Mouse (Mus musculus) common myeloid progenitor, adult 5-6 weeks (primary cell): ENCODE measurements around the gene Gm10974. TPM values are rescaled to one million over a fixed set of nuclear protein-coding genes. Genes with fewer than 3 reads are reported as not detected.

Experiments
- ATAC-seq: replicated peaks from 2 replicates; pipeline ENCODE4 v1.8.0; 2016; ENCODE audit warnings: low read depth, mild to moderate bottlenecking, moderate TSS enrichment, inconsistent platforms; ENCODE audit not compliant: poor library complexity, severe bottlenecking
- total RNA-seq: library from RNA; stranded (forward); fragments of 200-1000, 187-1606 nt; gene quantifications from 2 replicates; pipeline ENCODE4 v1.2.3, GENCODE M21; 2017

Gm10974 gene
- total RNA-seq, 1 experiment from 2014 or later: not detected

DNA sequence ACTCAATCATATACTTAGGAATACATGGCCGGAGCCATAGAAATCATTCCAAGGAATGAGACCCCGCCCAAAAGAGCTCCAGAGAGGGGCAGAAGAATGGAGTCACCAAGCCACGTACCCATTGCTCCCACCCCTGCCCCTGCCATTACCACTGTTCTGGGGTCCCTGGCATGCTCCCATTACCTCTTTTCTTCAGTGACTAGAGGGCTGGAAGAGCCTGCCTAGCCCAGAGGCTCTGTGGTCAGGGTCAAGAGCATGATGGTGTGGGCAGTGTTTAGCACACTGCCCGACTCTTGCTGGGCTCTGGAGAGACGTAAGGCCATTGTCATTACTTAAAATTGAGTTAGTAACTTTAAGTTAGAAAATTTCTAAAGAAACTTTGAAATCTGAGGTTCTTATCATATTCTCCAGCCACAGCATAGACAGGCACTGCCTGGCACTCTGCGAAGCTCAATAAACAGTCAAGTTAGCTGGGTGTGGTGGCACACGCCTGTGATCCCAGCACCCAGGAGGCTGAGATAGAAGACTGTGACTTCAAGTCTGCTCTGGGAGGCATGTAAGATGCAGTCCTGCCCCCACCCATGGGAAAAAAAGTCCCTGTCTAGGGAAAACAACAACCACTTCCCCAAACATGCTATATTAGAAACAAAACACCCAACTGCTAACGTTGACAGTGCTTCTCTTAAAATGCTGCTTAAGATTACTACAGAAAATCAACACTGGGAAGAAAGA, 9.7 kb upstream of the Gm10974 start:
- ATAC-seq: peak; percentile 69

DNA sequence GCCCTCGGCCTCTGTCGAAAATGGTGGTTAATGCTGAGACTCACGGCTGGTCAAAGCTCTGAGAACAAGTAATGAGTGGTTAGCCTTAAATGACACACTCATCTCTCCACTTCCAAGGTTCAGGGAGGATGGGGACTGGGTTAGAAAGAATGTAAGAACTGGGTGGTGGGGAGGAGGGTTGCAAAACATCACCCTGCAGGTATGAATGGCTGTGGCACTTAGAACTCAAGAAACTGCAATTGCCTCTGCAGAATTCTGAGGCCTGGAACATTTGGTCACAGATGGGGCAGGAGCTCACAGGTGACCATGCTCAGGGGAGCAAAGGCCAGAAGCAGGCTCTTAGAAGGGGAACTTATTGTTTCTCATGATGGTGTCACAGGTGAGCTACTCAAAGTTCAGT, 7.2 kb upstream of the Gm10974 start:
- ATAC-seq: no peak

DNA sequence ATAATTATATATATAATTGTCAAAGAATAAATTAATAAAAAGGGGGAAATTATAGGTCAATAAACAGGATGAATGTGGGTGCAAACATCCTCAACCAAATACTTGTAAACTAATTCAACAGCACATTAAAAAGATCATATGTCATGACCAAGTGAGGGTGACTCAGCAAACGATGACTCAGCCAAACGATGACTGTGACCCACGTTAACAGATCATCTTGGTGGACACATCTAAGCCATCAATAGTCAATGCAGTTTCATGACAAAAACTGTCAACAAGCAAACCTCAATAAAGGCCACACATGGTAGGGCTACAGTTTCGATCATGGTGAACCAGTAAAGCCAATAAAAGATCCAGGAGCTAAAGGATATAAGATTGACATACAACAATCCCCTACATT, 6.7 kb upstream of the Gm10974 start:
- ATAC-seq: no peak

DNA sequence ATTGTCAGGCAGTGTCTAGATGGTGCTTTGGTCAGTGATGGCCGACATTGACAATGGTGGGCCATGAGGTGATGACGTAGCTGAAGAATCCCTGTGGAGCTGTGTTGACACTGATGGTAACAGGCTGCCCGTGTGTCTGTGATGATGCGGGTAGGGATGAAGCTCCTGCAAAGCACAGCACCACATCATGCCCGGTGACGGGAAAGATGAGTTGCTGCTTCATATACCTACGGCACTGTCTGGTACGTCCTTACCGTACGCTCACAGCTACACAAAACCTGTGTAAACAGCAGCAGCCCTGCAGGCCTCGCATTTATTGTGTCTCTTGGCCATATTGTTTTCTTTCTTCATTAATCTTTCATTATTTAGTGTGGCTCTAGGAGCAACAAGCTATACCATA, 1.2 kb upstream of the Gm10974 start:
- no peak for ATAC-seq

DNA sequence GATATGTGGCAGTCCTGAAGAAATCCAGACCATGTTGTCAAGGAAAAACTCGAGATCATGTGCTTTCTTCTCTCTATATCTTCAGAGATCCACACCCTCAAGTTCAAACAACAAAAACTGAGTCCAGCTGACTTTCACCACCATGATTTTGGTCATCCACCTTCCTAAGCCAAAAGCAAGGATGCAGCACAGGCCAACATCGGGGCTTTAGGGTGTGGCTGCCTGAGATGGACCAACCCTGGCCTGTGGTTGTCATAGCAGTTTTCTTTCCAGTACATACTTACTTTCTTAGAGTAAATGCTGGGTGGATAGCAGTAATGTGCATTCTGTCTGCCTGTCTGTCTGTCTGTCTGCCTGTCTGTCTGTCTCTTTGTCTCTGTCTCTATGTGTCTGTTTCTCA, 294 bp upstream of the Gm10974 start:
- no peak for ATAC-seq

DNA sequence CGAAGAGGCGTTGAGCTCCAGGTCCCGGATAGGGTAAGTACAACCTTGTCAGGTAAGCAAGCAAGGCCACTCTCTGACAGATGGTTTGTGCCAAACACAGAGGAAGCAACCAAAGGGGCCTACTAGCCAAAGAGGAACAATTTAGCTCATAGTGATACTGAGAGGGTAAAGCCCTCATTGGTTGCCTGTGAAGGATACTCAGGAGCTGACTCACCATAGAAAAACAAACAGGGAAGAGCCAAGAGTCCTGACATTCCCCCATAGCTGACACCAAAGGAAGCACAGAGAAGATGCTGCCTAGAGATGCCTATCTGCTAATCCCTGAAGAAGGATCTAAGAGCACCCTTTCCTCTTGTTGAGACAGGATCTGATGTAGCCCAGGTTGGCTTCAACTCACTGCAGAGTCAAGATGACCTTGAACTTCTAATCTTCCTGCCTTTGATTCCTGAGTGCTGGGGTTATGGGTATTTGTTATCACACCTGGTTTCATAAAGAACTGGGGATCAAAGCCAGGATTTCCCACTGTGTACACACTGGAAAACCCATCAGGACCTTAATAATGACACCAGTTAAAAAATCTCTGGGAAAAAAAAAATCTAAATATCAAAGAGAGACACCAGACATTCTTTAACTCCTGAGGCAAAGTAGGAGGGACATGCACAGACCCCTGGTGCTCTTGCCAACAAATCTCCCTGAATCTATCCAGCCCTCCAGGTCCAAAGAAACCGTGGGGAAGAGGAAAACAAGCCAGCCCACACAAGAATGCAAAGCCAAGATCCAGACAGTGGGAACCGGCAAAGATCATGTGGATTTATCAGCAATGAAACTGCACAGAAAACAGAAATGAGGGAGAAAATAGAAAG, 3.6 kb downstream of the Gm10974 start:
- ATAC-seq: no peak

DNA sequence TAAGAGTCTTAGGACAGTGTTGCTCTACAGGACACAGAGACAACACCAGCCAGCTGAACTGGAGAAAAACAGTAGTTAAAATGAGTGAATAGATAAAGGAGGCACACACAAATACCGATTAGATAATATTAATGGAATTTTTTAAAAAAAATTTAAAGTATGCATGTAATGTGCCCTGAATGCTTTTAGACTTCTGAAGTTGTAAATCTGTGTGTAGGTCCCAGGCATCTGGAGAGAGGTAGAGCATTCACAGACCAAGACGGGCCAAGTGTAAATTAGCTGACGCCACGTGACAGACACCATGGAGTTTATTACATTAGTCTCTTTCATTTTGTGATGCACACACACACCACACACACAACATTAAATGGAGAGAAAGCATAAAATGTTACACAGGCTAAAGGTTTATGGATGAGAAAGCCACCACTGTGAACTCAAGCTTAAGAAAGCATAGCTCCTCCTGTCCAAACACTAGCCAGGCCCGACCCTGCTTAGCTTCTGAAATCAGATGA, 4.3 kb downstream of the Gm10974 start:
- ATAC-seq: no peak

DNA sequence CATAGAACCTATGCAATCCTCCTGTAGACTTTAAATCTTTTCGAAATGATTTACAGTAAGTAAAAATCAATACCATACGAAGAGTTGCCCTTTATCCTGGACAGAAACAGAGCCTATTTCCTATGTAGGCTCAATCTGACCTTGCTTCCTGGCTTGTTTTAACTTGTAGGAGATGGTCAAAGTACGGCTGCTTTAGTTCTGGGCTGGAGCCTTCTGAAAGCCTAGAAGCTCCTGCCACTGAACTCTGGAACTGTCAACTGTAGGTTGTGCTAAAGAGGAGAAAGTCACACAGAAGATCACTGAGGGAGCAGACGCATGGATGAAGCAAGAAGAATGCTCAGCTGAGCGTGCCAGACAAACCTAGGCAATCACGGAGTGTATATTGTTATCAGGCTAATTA, 5.3 kb downstream of the Gm10974 start:
- ATAC-seq: no peak

DNA sequence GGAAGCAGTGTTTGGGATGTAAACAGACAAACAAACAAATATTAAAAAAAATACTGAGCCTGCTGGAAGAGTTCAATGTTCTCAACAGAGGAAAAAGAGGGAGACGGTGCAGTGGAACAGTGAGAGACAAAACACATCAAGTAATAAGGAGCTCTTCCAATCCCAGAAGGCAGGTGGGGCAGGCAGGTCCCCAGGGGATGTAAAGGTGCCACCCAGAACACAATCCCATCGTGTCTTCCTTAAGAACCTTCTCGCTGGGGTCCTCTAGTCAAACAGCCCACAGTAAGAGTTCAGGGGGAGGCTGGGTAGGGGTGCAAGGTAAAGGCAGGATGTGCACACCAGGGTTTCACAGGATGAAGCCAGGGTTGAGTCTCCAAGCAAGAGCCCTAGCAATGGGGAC, 7.7 kb downstream of the Gm10974 start:
- no peak for ATAC-seq

DNA sequence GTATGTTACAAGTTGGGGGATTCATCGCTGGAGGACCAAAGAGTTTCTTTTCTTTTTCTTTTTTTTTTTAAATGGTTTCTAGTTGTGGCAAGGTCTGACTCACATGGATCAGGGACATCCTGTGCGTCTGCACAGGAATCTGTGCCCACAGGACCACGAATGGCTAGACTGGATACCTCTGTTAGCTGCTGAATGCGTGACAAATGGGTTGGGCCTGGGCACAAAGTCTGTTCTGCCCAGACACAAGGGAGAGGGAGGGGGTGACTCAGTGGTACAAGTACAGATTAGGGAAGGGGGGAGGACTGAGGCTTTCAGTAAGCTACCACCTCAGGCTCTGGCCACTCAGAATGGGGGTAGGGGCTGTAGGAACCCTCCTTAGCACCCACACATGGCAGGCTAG, 10.0 kb downstream of the Gm10974 start:
- ATAC-seq: no peak

DNA sequence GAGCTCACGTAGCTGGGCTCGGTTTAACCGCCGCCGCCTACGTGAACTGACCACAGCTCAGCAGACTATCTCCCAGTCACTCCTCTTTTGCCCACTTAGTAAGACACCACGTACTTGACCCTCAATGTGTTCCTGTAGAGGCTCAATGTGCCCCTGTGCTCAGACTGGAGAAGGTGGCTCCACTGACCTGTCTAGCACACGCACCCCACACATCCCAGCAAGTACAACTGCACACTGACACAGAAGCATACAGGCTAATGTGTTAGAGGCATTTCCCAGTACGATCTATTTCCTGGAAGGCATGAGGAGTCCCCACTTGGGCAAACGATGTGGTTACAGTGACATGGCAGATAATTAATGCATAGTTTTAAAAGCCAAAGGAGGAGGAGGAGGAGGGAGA, 10.9 kb downstream of the Gm10974 start:
- ATAC-seq: peak; percentile 48; the same call in 1 of the 2 replicates

DNA sequence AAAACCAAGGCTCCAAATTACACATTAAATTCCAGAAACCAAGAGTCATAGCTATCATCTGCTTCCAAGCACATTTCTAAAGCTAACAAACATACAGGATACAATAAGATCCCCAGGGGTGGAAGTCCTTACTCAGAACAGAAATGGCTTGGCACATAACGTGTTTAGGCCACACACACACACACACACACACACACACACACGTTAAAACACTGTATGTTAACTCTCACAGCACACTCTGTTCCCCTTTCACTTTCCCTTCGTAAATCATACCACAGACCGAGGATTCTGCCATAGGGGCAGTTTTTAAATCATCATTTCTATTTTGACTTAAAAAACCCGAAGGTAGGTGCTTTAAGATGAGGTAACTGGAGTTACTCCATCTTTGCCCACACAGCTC, 18.5 kb downstream of the Gm10974 start:
- ATAC-seq: peak; percentile 62

DNA sequence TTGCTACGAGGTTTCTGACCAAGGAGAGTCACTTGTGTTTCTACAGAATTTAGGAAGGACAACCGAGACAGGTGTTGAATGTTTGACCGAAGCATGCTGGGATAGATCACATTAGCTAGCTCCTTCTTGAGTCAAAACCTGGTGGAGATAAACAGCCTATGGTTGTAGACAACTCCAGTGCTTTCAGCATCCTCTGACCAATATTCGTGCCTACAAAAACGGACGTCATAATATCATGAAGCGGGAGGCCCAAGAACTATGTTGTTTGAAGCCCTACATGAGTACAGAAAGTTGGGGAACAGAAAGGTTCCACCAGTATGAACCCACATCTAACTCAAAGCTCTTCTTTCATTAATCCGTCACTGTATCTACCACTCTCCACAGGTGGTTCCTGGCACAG, 19.2 kb downstream of the Gm10974 start:
- ATAC-seq: no peak

DNA sequence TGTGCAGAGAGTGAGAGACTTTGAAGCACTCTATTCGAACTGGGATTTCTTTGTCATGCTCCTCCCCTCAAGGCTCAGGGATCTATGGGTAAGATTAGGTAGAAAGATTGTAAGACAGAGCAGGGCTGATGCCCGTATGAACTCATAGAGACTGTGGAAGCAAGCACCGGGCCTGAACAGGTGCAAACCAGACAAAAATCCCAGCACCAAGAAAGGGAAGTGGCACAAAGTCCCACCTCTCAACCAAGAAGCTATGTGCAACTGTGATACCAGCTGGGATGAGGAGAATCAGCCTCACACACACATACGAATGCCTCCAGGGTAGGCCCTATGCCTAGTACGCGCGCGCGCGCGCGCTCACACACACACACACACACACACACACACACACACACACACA, 20.1 kb downstream of the Gm10974 start:
- 0 out of 2 replicates have a peak, but pooled peaks have one; percentile 4 for ATAC-seq

DNA sequence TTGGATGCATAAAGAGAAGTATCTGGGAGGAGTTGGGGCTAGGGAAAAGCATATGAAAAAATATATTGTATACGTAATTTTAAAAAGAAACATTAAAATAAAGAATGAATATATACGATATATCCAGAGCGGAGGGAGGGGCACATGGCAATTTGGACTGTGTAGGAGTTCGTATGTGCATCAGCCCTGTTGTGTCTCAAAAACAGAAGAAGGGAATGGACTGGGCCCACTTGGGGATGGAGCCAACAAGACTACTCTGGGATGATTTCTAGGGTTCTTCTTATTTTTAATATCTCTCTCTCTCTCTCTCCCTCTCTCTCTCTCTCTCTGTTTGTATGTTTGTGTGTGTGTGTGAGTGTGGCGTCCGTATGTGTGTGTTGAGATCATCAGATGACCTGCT, 20.7 kb downstream of the Gm10974 start:
- ATAC-seq: no peak

DNA sequence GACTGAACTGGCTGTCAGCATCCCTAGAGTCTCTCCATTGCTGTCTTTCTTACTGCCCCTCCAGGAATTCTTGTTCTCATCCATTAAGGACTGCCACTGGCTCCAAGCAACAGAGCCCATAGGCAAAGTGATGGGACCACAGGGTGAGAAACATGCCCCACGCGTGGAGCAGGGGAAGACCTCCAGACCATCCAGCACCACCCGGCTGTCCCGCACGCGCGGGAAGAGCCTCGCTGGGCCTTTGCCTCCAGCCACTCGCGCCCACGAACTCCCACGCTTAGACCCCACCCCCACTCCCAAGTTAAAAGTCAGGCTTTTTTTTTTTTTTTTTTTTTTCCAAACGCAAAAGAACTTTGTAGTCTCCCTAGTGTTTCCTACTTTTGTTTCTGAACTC, 21.7 kb downstream of the Gm10974 start:
- ATAC-seq: no peak

DNA sequence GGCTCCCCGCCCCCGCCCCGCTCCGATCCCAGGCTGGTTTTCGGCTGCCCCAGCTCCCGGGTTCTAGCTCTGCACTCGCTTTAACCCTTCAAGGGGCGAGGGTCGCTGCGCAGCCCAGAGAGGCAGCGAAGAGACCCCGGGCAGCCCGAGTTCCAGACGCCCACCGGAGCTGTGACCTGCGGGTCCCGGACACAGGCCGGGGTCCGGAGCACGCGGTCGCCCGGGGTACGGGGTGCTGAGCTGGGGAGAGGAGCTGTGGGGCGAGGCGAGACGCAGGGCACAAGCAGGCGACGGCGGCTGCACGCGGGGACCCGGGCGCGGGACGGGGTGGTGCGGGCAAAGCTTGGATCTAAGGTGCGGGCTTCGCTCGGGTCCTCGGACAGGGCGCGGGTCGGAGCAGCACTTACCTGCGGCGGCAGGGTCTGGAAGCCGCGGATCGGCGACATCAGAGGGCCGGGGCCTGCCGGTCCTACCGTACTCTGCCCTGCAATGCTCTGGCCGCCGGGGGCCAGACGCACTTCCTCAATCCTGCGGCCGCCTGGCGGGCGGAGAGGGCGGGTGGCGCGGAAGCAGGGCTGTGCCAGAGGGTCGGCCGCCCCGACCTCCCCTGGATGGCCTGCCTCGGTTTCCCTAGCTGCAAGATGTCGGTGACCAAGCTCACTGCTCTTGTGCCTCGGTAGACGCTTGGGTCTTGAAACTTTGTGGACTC, 22.3 kb downstream of the Gm10974 start, which contains the start of gene Lrrk1:
Gene Lrrk1, minus strand, starts transcription at position 538 of the 709 bp plus-strand sequence.
- ATAC-seq: peak; percentile 64

DNA sequence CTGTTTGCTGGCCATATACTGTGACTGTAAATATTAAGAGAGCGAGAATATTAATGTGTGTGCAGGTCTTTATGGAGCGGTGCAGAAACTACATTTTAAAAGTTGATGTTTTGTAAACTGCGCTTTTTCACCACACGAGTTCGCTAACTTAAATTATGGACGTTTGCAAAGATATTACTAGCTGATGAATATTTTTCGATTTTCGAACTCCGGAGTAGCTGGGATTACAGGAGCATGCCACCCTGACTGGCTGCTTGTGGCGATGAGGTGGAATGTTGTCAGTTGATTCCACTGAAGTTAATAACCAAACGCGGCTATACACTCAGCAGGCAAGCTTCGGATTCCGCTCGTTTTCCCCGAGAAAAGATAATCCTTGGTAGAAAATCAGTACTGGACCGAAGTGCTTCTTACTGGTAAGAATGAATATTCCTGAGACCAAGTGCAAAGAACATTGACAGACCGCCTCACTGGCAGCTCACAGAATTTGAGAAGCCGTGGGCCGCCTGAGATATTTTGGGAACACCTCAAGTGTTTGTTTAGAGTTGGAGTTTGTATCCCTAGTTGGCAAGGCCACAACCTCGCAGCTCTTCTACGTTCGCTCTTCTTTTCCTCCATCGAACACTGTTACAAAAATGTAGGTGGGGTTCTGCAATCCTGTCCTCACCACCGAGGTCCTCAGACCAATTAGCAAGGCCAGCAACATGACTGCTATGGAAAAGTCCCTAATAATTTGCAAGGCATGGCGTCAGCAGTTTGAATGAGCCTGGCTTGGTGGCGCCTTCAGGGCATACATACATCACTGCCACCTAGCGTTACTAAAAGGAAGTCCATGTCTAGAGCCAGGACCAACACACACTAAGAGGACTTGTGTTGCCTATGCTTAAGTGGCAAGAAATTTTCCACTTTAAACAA, 23.2 kb downstream of the Gm10974 start:
- ATAC-seq: peak; percentile 79

DNA sequence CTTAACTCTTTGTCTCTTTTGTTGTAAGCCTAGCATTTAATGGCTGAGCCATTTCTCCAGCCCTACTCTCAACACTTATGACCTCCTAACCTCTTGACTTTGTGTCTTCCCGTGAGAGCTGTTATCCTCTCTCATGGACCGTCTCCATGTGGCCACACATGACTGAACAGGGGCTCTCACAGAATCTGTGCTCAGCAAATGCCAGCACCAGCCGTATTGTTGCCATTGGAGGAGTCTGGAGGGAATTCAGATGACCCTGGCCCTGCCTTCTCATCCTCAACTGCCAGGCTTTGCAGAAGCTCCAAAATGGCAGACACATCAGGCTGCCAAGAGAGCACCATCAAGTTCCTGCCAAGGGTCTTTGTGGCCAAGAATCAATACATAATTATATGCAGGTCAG, 31.6 kb downstream of the Gm10974 start:
- ATAC-seq: no peak

DNA sequence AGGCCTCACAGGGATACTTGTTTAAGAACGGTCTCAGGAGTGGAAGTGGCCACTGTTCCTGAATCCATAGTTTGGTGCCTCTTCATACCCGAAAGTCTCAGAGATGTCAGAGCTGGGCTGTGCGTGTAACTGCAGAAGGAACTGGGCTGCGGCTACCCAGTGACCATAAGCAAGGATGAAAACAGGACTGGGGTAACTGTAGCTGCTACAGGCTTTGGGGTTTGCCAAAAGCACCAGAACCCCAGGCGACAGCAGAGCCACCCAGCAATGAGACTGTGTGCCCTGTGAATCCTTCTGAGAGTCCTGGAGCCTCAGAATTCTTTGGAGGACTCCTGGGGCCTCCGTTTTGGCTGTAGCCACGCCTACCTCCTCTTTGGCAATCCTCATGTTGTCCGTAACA, 35.9 kb downstream of the Gm10974 start:
- ATAC-seq: no peak
